Mouse (Mus musculus) limb, embryonic 14.5 days (tissue): ENCODE data around the gene Myh10. TPM values are rescaled to one million over a fixed set of nuclear protein-coding genes. Genes with fewer than 3 reads are reported as not detected.

Experiments used
- ATAC-seq: fragments of 200-750 bp; cut with Nextera tagmentation; 2 replicates; pipeline ENCODE4 v1.8.0; 2017; ENCODE audit warnings: low read depth, moderate number of reproducible peaks, moderate TSS enrichment; ENCODE audit not compliant: low FRiP score
- DNase-seq: peaks from one replicate; pipeline ENCODE4 v3.0.0-alpha.2; 2015; ENCODE audit warnings: low spot score
- H3K27ac ChIP-seq: fragments of 300-500 bp; sonication (generic); replicated peaks from 2 replicates; pipeline ENCODE4 v1.5.1; 2014; ENCODE audit warnings: low read depth, mild to moderate bottlenecking, low read length, moderate library complexity, mixed read lengths
- H3K27me3 ChIP-seq: fragments of 300-500 bp; sonication (generic); 2 replicates; pipeline ENCODE4 v1.6.1; 2014; ENCODE audit warnings: low read length, mixed read lengths; ENCODE audit not compliant: control insufficient read depth, insufficient read depth
- H3K36me3 ChIP-seq: fragments of 300-500 bp; sonication (generic); 2 replicates; pipeline ENCODE4 v1.6.1; 2014; ENCODE audit warnings: mild to moderate bottlenecking, low read length, moderate library complexity, mixed read lengths; ENCODE audit not compliant: control insufficient read depth, insufficient read depth
- H3K4me1 ChIP-seq: fragments of 300-500 bp; sonication (generic); 2 replicates; pipeline ENCODE4 v1.6.1; 2014; ENCODE audit warnings: antibody characterized with exemption, low read length, mixed read lengths; ENCODE audit not compliant: control insufficient read depth, insufficient read depth
- H3K4me2 ChIP-seq: fragments of 300-500 bp; sonication (generic); replicated peaks from 2 replicates; pipeline ENCODE4 v1.6.1; 2014; ENCODE audit warnings: low read depth, mild to moderate bottlenecking, low read length, moderate library complexity; ENCODE audit not compliant: severe bottlenecking
- H3K4me3 ChIP-seq: fragments of 300-500 bp; sonication (generic); replicated peaks from 2 replicates; pipeline ENCODE4 v1.5.1; 2014; ENCODE audit warnings: low read length
- H3K9ac ChIP-seq: fragments of 300-500 bp; sonication (generic); 2 replicates; pipeline ENCODE4 v1.6.1; 2014; ENCODE audit warnings: mild to moderate bottlenecking, low read depth, low read length, moderate library complexity; ENCODE audit not compliant: severe bottlenecking
- H3K9me3 ChIP-seq: fragments of 300-500 bp; sonication (generic); 2 replicates; pipeline ENCODE4 v1.6.1; 2016; ENCODE audit warnings: low read length; ENCODE audit not compliant: control insufficient read depth
- POLR2A ChIP-seq: fragments of 200-500 bp; IDR thresholded peaks from 2 replicates; pipeline ENCODE4 v1.8.0; 2012; ENCODE audit warnings: inconsistent platforms, mild to moderate bottlenecking, moderate library complexity, borderline replicate concordance; ENCODE audit not compliant: insufficient read depth, insufficient read length; ENCODE audit errors: extremely low read depth
- WGBS: fragments of 180-500 bp; shearing (Covaris S2); extraction: QIAGEN DNeasy Blood & Tissue Kit; methylation state at CpG from one replicate; pipeline ENCODE4 v1.1.7; 2014; 5-methylcytosine and 5-hydroxymethylcytosine counted together
- polyA plus RNA-seq, 2 experiments: library from polyadenylated mRNA; depleted of rRNA in 1 of 2; stranded (reverse) in 1 of 2; unstranded in 1 of 2; fragments of >200 nt; fragmentation: Nextera tagmentation in 1 of 2; extraction: Ambion mirVana in 1 of 2; gene quantifications; 2 replicates each; pipeline versions ENCODE4 v1.2.1 to v1.2.3; 2012 to 2014

Myh10 gene
- polyA plus RNA-seq, 2 experiments, result 129 to 167 TPM

- no peak overlapping the region for H3K9ac ChIP-seq
- no peak overlapping the region for H3K27ac ChIP-seq
- DNase-seq (no peak), ATAC-seq (no peak)
- H3K4me3 ChIP-seq, result no peak overlapping the region
- no peaks in the 10 kb centered on the region for H3K27me3 ChIP-seq
- WGBS, result 71% methylated on average over 5 of the region's 5 CpGs
- H3K4me2 ChIP-seq, result no peak overlapping the region
- no peak for TF ChIP-seq POLR2A
- H3K36me3 ChIP-seq, result no peaks in the 10 kb centered on the region
- peaks cover 5% of the 10 kb centered on the region for H3K9me3 ChIP-seq
- peaks cover 14% of the 10 kb centered on the region; the same call in 1 of the 2 replicates for H3K4me1 ChIP-seq
Measured at GRCm38 (mm10) chr11:68672270-68672970, 18.9 kb upstream of the Myh10 start.

- H3K9ac ChIP-seq, result no peak overlapping the region
- no peaks in the 10 kb centered on the region for H3K27me3 ChIP-seq
- H3K4me2 ChIP-seq, result no peak overlapping the region
- ATAC-seq (no peak), DNase-seq (peak; percentile 44)
- no peak overlapping the region for H3K4me3 ChIP-seq
- 48% methylated on average over 3 of the region's 3 CpGs for WGBS
- H3K4me1 ChIP-seq, result peaks cover 14% of the 10 kb centered on the region; the same call in 1 of the 2 replicates
- no peak for TF ChIP-seq POLR2A
- no peak overlapping the region for H3K27ac ChIP-seq
- H3K9me3 ChIP-seq, result no peaks in the 10 kb centered on the region
- H3K36me3 ChIP-seq, result no peaks in the 10 kb centered on the region
Measured at GRCm38 (mm10) chr11:68674071-68674470, 17.3 kb upstream of the Myh10 start.

GRCm38 (mm10) chr11:68674643-68675042 is 16.7 kb upstream of the Myh10 start:
- H3K4me2 ChIP-seq, result no peak overlapping the region
- ATAC-seq, result no peak
- H3K9ac ChIP-seq, result no peak overlapping the region
- no peaks in the 10 kb centered on the region for H3K27me3 ChIP-seq
- H3K4me1 ChIP-seq, result peaks cover 14% of the 10 kb centered on the region; the same call in 1 of the 2 replicates
- H3K4me3 ChIP-seq, result no peak overlapping the region
- WGBS, result 61% methylated on average over 3 of the region's 3 CpGs
- no peak for TF ChIP-seq POLR2A
- H3K36me3 ChIP-seq, result no peaks in the 10 kb centered on the region
- DNase-seq, result no peak
- H3K27ac ChIP-seq, result no peak overlapping the region
- no peaks in the 10 kb centered on the region for H3K9me3 ChIP-seq

- DNase-seq, result no peak
- WGBS, result 62% methylated on average over 3 of the region's 3 CpGs
Measured at GRCm38 (mm10) chr11:68675274-68675673, 16.1 kb upstream of the Myh10 start.

GRCm38 (mm10) chr11:68681254-68681839 is 10.0 kb upstream of the Myh10 start:
- DNase-seq (no peak), ATAC-seq (no peak)
- no peak for TF ChIP-seq POLR2A
- Histone ChIP-seq H3K9ac (no peak overlapping the region), H3K4me3 (no peak overlapping the region), H3K27ac (no peak overlapping the region), H3K4me1 (no peaks in the 10 kb centered on the region), H3K4me2 (no peak overlapping the region), H3K27me3 (no peaks in the 10 kb centered on the region), H3K36me3 (no peaks in the 10 kb centered on the region), H3K9me3 (no peaks in the 10 kb centered on the region)
- 52% methylated on average over 3 of the region's 3 CpGs for WGBS

More at GRCm38 (mm10) chr11:68675274-68675673, 16.1 kb upstream of the Myh10 start:
- Histone ChIP-seq H3K27ac (no peak overlapping the region), H3K4me1 (peaks cover 14% of the 10 kb centered on the region; the same call in 1 of the 2 replicates), H3K27me3 (no peaks in the 10 kb centered on the region), H3K36me3 (no peaks in the 10 kb centered on the region), H3K4me2 (no peak overlapping the region), H3K4me3 (no peak overlapping the region), H3K9me3 (no peaks in the 10 kb centered on the region), H3K9ac (no peak overlapping the region)
- no peak for ATAC-seq
- TF ChIP-seq POLR2A, result no peak
